Mouse (Mus musculus) midbrain, embryonic 14.5 days (tissue): ENCODE data around the gene Gm11127. TPM values are rescaled to one million over a fixed set of nuclear protein-coding genes. Genes with fewer than 3 reads are reported as not detected.

Source experiments
- ATAC-seq: fragments of 200-750 bp; cut with Nextera tagmentation; 2 replicates; pipeline ENCODE4 v1.8.0; 2017; ENCODE audit warnings: moderate number of reproducible peaks, moderate library complexity; ENCODE audit not compliant: low FRiP score, low TSS enrichment
- DNase-seq: peaks from one replicate; pipeline ENCODE4 v3.0.0-alpha.2; 2015
- H3K27ac ChIP-seq: fragments of 300-500 bp; sonication (generic); replicated peaks from 2 replicates; pipeline ENCODE4 v1.5.1; 2014; ENCODE audit warnings: mild to moderate bottlenecking, low read depth, low read length, moderate library complexity
- H3K27me3 ChIP-seq: fragments of 300-500 bp; sonication (generic); 2 replicates; pipeline ENCODE4 v1.6.1; 2014; ENCODE audit warnings: low read length, control low read depth, mixed read lengths; ENCODE audit not compliant: control insufficient read depth, insufficient read depth
- H3K36me3 ChIP-seq: fragments of 300-500 bp; sonication (generic); 2 replicates; pipeline ENCODE4 v1.6.1; 2014; ENCODE audit warnings: low read length, control low read depth; ENCODE audit not compliant: control insufficient read depth, insufficient read depth
- H3K4me1 ChIP-seq: fragments of 300-500 bp; sonication (generic); 2 replicates; pipeline ENCODE4 v1.6.1; 2014; ENCODE audit warnings: mild to moderate bottlenecking, antibody characterized with exemption, low read length, control low read depth; ENCODE audit not compliant: control insufficient read depth, insufficient read depth
- H3K4me2 ChIP-seq: fragments of 300-500 bp; sonication (generic); 2 replicates; pipeline ENCODE4 v1.6.1; 2014; ENCODE audit warnings: mild to moderate bottlenecking, low read length, moderate library complexity
- H3K4me3 ChIP-seq: fragments of 300-500 bp; sonication (generic); replicated peaks from 2 replicates; pipeline ENCODE4 v1.5.1; 2014; ENCODE audit warnings: low read depth, low read length
- H3K9ac ChIP-seq: fragments of 300-500 bp; sonication (generic); replicated peaks from 2 replicates; pipeline ENCODE4 v1.6.1; 2014; ENCODE audit warnings: mild to moderate bottlenecking, low read length, moderate library complexity
- H3K9me3 ChIP-seq: fragments of 300-500 bp; sonication (generic); 2 replicates; pipeline ENCODE4 v1.6.1; 2016; ENCODE audit warnings: low read length, control low read depth, mixed read lengths; ENCODE audit not compliant: control insufficient read depth
- WGBS: fragments of 180-500 bp; shearing (Covaris S2); extraction: QIAGEN DNeasy Blood & Tissue Kit; methylation state at CpG from one replicate; pipeline ENCODE4 v1.1.7; 2014; 5-methylcytosine and 5-hydroxymethylcytosine counted together
- polyA plus RNA-seq: library from polyadenylated mRNA; unstranded; fragments of >200 nt; fragmentation: Nextera tagmentation; extraction: Ambion mirVana; gene quantifications from 2 replicates; pipeline ENCODE4 v1.2.1, GENCODE M21; 2014

Gm11127 gene
- polyA plus RNA-seq, 1 experiment from 2014 or later = not detected

GRCm38 (mm10) chr17:36019519-36019918 lies 38.7 kb downstream of the Gm11127 start:
- Histone ChIP-seq H3K27me3 (no peaks in the 10 kb centered on the region), H3K27ac (no peak overlapping the region), H3K4me3 (no peak overlapping the region), H3K9ac (no peak overlapping the region), H3K9me3 (no peaks in the 10 kb centered on the region), H3K36me3 (peaks cover 10% of the 10 kb centered on the region), H3K4me1 (no peaks in the 10 kb centered on the region), H3K4me2 (no peak overlapping the region)
- DNase-seq (no peak), ATAC-seq (no peak)
- 71% methylated on average over 3 of the region's 3 CpGs for WGBS

GRCm38 (mm10) chr17:36018979-36019378 lies 39.2 kb downstream of the Gm11127 start:
- Histone ChIP-seq H3K27ac (no peak overlapping the region), H3K4me1 (no peaks in the 10 kb centered on the region), H3K27me3 (no peaks in the 10 kb centered on the region), H3K9me3 (no peaks in the 10 kb centered on the region), H3K9ac (no peak overlapping the region), H3K36me3 (peaks cover 15% of the 10 kb centered on the region), H3K4me3 (no peak overlapping the region), H3K4me2 (no peak overlapping the region)
- 73% methylated on average over 2 of the region's 2 CpGs for WGBS
- DNase-seq (no peak), ATAC-seq (no peak)

- Histone ChIP-seq H3K4me2 (no peak overlapping the region), H3K4me3 (no peak overlapping the region), H3K9ac (no peak overlapping the region), H3K27me3 (no peaks in the 10 kb centered on the region), H3K4me1 (no peaks in the 10 kb centered on the region), H3K36me3 (peaks cover 15% of the 10 kb centered on the region), H3K9me3 (no peaks in the 10 kb centered on the region), H3K27ac (no peak overlapping the region)
- DNase-seq = no peak
- ATAC-seq = no peak
- WGBS = 91% methylated on average over 5 of the region's 5 CpGs
Observed at GRCm38 (mm10) chr17:36017046-36017445, 41.1 kb downstream of the Gm11127 start.

GRCm38 (mm10) chr17:36014977-36015376 lies 43.2 kb downstream of the Gm11127 start:
- peaks cover 15% of the 10 kb centered on the region for H3K36me3 ChIP-seq
- H3K27me3 ChIP-seq = no peaks in the 10 kb centered on the region
- H3K4me1 ChIP-seq = no peaks in the 10 kb centered on the region
- ATAC-seq (no peak), DNase-seq (no peak)
- WGBS = 98% methylated on average over 5 of the region's 5 CpGs
- no peak overlapping the region for H3K4me3 ChIP-seq
- no peak overlapping the region for H3K4me2 ChIP-seq
- H3K9me3 ChIP-seq = no peaks in the 10 kb centered on the region
- no peak overlapping the region for H3K27ac ChIP-seq
- H3K9ac ChIP-seq = no peak overlapping the region

Other genes with a start within 250 kb of the Gm11127 start
- gene Ier3, start 236.7 kb downstream of the Gm11127 start, polyA plus RNA-seq = 3.3 and 4.0 TPM in 2 replicates
- 59.9 and 74.0 TPM in 2 replicates for gene Flot1, start 235.1 kb downstream of the Gm11127 start, polyA plus RNA-seq
- 1,880 and 2,054 TPM in 2 replicates for gene Tubb5, start 220.1 kb downstream of the Gm11127 start, polyA plus RNA-seq
- 7.3 and 8.2 TPM in 2 replicates for gene Mdc1, start 216.9 kb downstream of the Gm11127 start, polyA plus RNA-seq
- 14.5 and 20.2 TPM in 2 replicates for gene Nrm, start 197.1 kb downstream of the Gm11127 start, polyA plus RNA-seq
- 17.4 and 21.0 TPM in 2 replicates for gene Ppp1r18, start 192.8 kb downstream of the Gm11127 start, polyA plus RNA-seq
- gene Dhx16, start 178.6 kb downstream of the Gm11127 start, polyA plus RNA-seq = 27.4 and 30.7 TPM in 2 replicates
- gene 2310061I04Rik, start 160.9 kb downstream of the Gm11127 start, polyA plus RNA-seq = 50.7 and 70.0 TPM in 2 replicates
- gene Atat1, start 148.3 kb downstream of the Gm11127 start, polyA plus RNA-seq = 478 and 503 TPM in 2 replicates
- 54.9 and 55.3 TPM in 2 replicates for gene Mrps18b, start 142.0 kb downstream of the Gm11127 start, polyA plus RNA-seq
- 36.3 and 45.2 TPM in 2 replicates for gene Ppp1r10, start 141.9 kb downstream of the Gm11127 start, polyA plus RNA-seq
- gene Abcf1, start 88.6 kb downstream of the Gm11127 start, polyA plus RNA-seq = 64.9 and 82.4 TPM in 2 replicates
- gene Gnl1, start 78.5 kb downstream of the Gm11127 start, polyA plus RNA-seq = 42.4 and 49.6 TPM in 2 replicates
- gene Prr3, start 78.1 kb downstream of the Gm11127 start, polyA plus RNA-seq = 80.3 and 87.3 TPM in 2 replicates
- 7.4 and 9.8 TPM in 2 replicates for gene H2-T24, start 37.8 kb downstream of the Gm11127 start, polyA plus RNA-seq
- 4.4 TPM in 2 replicates for gene H2-T23, start 25.5 kb downstream of the Gm11127 start, polyA plus RNA-seq
- gene H2-T22, start 15.6 kb downstream of the Gm11127 start, polyA plus RNA-seq = 4.8 and 7.5 TPM in 2 replicates
- gene Gm6034, start 15.4 kb downstream of the Gm11127 start, polyA plus RNA-seq = not detected in 2 replicates
- not detected in 2 replicates for gene Gm19684, start 63.3 kb upstream of the Gm11127 start, polyA plus RNA-seq
- not detected in 2 replicates for gene Gm7030, start 71.1 kb upstream of the Gm11127 start, polyA plus RNA-seq
- gene Gm8909, start 110.2 kb upstream of the Gm11127 start, polyA plus RNA-seq = not detected in 2 replicates
- not detected in 2 replicates for gene H2-T3, start 131.9 kb upstream of the Gm11127 start, polyA plus RNA-seq
- 136 and 164 TPM in 2 replicates for gene Rpp21, start 199.7 kb upstream of the Gm11127 start, polyA plus RNA-seq
- gene Trim39, start 213.9 kb upstream of the Gm11127 start, polyA plus RNA-seq = 18.3 and 21.7 TPM in 2 replicates
- 0.25 TPM in 1 of 2 replicates, not detected in the other for gene H2-M10.2, start 228.1 kb upstream of the Gm11127 start, polyA plus RNA-seq